Mouse (Mus musculus): ENCODE measurements at regions not wholly inside any gene's neighbourhood (a gene's known extent, or its start where the extent isn't known, plus 50 kb on each side); places are given as distances from the start of the nearest gene placed in this dataset.

DNA sequence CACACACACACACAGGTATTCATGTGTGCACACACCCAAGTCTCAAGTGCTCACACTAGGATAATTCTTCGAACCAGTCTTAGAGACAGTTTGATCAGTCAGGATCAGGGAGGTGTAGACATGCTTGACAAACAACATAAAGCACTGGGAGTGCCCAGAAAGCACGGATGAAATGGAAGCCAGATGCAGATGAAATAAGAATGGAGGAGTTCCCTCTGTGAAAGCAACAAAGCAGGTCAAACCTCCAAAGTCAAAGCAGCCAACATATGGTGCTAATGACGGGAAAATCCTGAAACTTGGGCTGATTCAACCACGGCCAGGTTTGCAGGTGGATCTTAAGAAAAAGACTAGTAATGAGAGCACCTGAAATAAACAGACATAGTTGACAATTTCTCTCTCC is 544.0 kb upstream of the Mpdz start:
- TF ChIP-seq CTCF (IDR thresholded peaks at IDR 0.05; ENCODE audit: extremely low read depth, insufficient read depth, insufficient read length, insufficient replicate concordance) (no peak), POLR2A (IDR thresholded peaks at IDR 0.05; ENCODE audit: low read depth, low read length) (no peak)

Measured in spleen, adult 2 months (tissue).